Mouse (Mus musculus) CH12.LX (cell line): Measurements from ENCODE around the gene Dhx34. TPM values are rescaled to one million over a fixed set of nuclear protein-coding genes. Genes with fewer than 3 reads are reported as not detected.

ENCODE experiments used
- DNase-seq: peaks from one replicate; pipeline ENCODE4 v3.0.0-alpha.2; 2013; ENCODE audit errors: extremely low read depth
- H3K27ac ChIP-seq: 2 replicates; pipeline ENCODE4 v1.5.1; 2012; ENCODE audit warnings: low read depth, mild to moderate bottlenecking, control low read depth, moderate library complexity; ENCODE audit not compliant: insufficient read depth
- H3K27me3 ChIP-seq: replicated peaks from 2 replicates; pipeline ENCODE3; 2012; ENCODE audit warnings: inconsistent platforms
- H3K36me3 ChIP-seq, 2 experiments: replicated peaks in 1 of 2; 2 replicates each; pipeline versions ENCODE3 to v1.6.1; 2012; ENCODE audit warnings: inconsistent platforms in 1 of 2, low read length in 1 of 2, mild to moderate bottlenecking in 1 of 2, mixed read lengths in 1 of 2, moderate library complexity in 1 of 2; ENCODE audit not compliant: control insufficient read depth in 1 of 2, insufficient read depth in 1 of 2
- H3K4me1 ChIP-seq, 2 experiments: 2 replicates each; pipeline ENCODE4 v1.6.1; 2012; ENCODE audit warnings: inconsistent platforms in 1 of 2, moderate library complexity in 1 of 2; ENCODE audit not compliant: insufficient read depth in 2 of 2, control insufficient read depth in 1 of 2
- H3K4me2 ChIP-seq: 2 replicates; pipeline ENCODE4 v1.6.1; 2012; ENCODE audit warnings: low read depth, mild to moderate bottlenecking, control low read depth; ENCODE audit not compliant: poor library complexity, insufficient read depth, severe bottlenecking
- H3K4me3 ChIP-seq, 3 experiments: fragments of 150-350 bp in 1 of 3; sonication (generic) in 1 of 3; replicated peaks in 1 of 3; 2 replicates each; pipeline versions ENCODE3 to v1.5.1; 2011 to 2012; ENCODE audit warnings: low read depth in 2 of 3, low read length in 2 of 3, mild to moderate bottlenecking in 2 of 3, moderate library complexity in 2 of 3, control low read depth in 1 of 3, improper control_type of control experiment in 1 of 3, inconsistent platforms in 1 of 3, mixed read lengths in 1 of 3; ENCODE audit not compliant: poor library complexity in 1 of 3
- H3K79me2 ChIP-seq: replicated peaks from 2 replicates; pipeline ENCODE4 v1.6.1; 2012; ENCODE audit warnings: mild to moderate bottlenecking, moderate library complexity; ENCODE audit not compliant: control insufficient read depth, poor library complexity, insufficient read depth, severe bottlenecking; ENCODE audit errors: extremely low read depth
- H3K9ac ChIP-seq: 2 replicates; pipeline ENCODE4 v1.6.1; 2012; ENCODE audit warnings: low read depth, mild to moderate bottlenecking, control low read depth, moderate library complexity; ENCODE audit not compliant: insufficient read depth
- H3K9me3 ChIP-seq: replicated peaks from 2 replicates; pipeline ENCODE3; 2012; ENCODE audit warnings: low read length, inconsistent platforms, mixed read lengths
- BHLHE40 ChIP-seq: IDR thresholded peaks from 2 replicates; pipeline ENCODE4 v1.6.1; 2011; ENCODE audit warnings: mild to moderate bottlenecking, low read depth, low read length, improper control_type of control experiment
- CHD1 ChIP-seq: IDR thresholded peaks from 2 replicates; pipeline ENCODE4 v1.6.1; 2012; ENCODE audit warnings: low read depth, low read length, improper control_type of control experiment, inconsistent platforms
- CHD2 ChIP-seq: IDR thresholded peaks from 2 replicates; pipeline ENCODE4 v1.6.1; 2011; ENCODE audit warnings: low read length, improper control_type of control experiment
- ELF1 ChIP-seq: IDR thresholded peaks from 2 replicates; pipeline ENCODE4 v1.6.1; 2014; ENCODE audit warnings: low read depth, mild to moderate bottlenecking, inconsistent platforms, low read length, improper control_type of control experiment
- GABPA ChIP-seq: IDR thresholded peaks from 2 replicates; pipeline ENCODE4 v1.6.1; 2012; ENCODE audit warnings: low read depth, low read length, improper control_type of control experiment, inconsistent platforms; ENCODE audit not compliant: insufficient replicate concordance
- IRF4 ChIP-seq: IDR thresholded peaks from 2 replicates; pipeline ENCODE4 v1.6.1; 2014; ENCODE audit warnings: low read depth, mild to moderate bottlenecking, inconsistent platforms, low read length, improper control_type of control experiment
- JUN ChIP-seq: IDR thresholded peaks from 2 replicates; pipeline ENCODE4 v1.6.1; 2011; ENCODE audit warnings: low read depth, mild to moderate bottlenecking, low read length, improper control_type of control experiment, moderate library complexity; ENCODE audit not compliant: insufficient read depth
- JUND ChIP-seq: conservative IDR thresholded peaks from 2 replicates; pipeline ENCODE4 v1.6.1; 2011; ENCODE audit warnings: low read depth, low read length, improper control_type of control experiment
- MAX ChIP-seq: IDR thresholded peaks from 2 replicates; pipeline ENCODE4 v1.6.1; 2011; ENCODE audit warnings: low read length, improper control_type of control experiment
- MEF2A ChIP-seq: IDR thresholded peaks from 2 replicates; pipeline ENCODE4 v1.6.1; 2014; ENCODE audit warnings: low read depth, mild to moderate bottlenecking, inconsistent platforms, low read length, improper control_type of control experiment, borderline replicate concordance
- MXI1 ChIP-seq: IDR thresholded peaks from 2 replicates; pipeline ENCODE4 v1.6.1; 2011; ENCODE audit warnings: mild to moderate bottlenecking, low read depth, low read length, improper control_type of control experiment
- NRF1 ChIP-seq: IDR thresholded peaks from 2 replicates; pipeline ENCODE4 v1.6.1; 2014; ENCODE audit warnings: low read depth, mild to moderate bottlenecking, inconsistent platforms, low read length, improper control_type of control experiment, moderate library complexity
- RCOR1 ChIP-seq: conservative IDR thresholded peaks from 2 replicates; pipeline ENCODE4 v1.6.1; 2012; ENCODE audit warnings: low read depth, mild to moderate bottlenecking, inconsistent platforms, low read length, improper control_type of control experiment
- SIN3A ChIP-seq: IDR thresholded peaks from 2 replicates; pipeline ENCODE4 v1.6.1; 2012; ENCODE audit warnings: low read length, improper control_type of control experiment, inconsistent platforms
- SMC3 ChIP-seq: IDR thresholded peaks from 2 replicates; pipeline ENCODE4 v1.6.1; 2011; ENCODE audit warnings: low read depth, low read length, improper control_type of control experiment
- USF2 ChIP-seq: conservative IDR thresholded peaks from 2 replicates; pipeline ENCODE4 v1.6.1; 2011; ENCODE audit warnings: low read depth, low read length, improper control_type of control experiment
- ZMIZ1 ChIP-seq: IDR thresholded peaks from 2 replicates; pipeline ENCODE4 v1.6.1; 2012; ENCODE audit warnings: low read depth, mild to moderate bottlenecking, inconsistent platforms, low read length, improper control_type of control experiment
- dilution Hi-C: fragments of 300-500 bp; cut with MboI; formaldehyde crosslinking; loops from 2 replicates; pipeline ENCODE4 v1.14.3; 2020; ENCODE audit warnings: low sequenced_read_pairs; ENCODE audit not compliant: extremely low pct_unique_long_range_greater_than_20kb, extremely low pct_ligation_motif_present
- in situ Hi-C: fragments of 300-500 bp; cut with MboI; formaldehyde crosslinking; loops from 3 replicates; pipeline ENCODE4 v1.14.3; 2019; ENCODE audit warnings: low sequenced_read_pairs, low pct_ligation_motif_present, low pct_unique_long_range_greater_than_20kb, mixed read lengths
- polyA plus RNA-seq: library from polyadenylated mRNA; unstranded; fragments of >175 nt; gene quantifications from 2 replicates; pipeline ENCODE4 v1.2.1, GENCODE M21; 2012; ENCODE audit warnings: low read depth; ENCODE audit not compliant: insufficient read length
- total RNA-seq, 2 experiments: library from RNA; depleted of rRNA; stranded (reverse); fragments of 300-350 nt in 1 of 2; fragments of >200 nt in 1 of 2; gene quantifications; 2 replicates each; pipeline ENCODE4 v1.2.3; 2012 to 2014

The Dhx34 gene
- total and polyA plus RNA-seq, 3 experiments, result 8.8 to 18.0 (median 15.2) TPM

- no peak overlapping the region for H3K9ac ChIP-seq
- dilution Hi-C loops (loop anchor here (25.0 kb wide), 1 partner anchor 199 kb away; the partner anchor contains the start of gene Ehd2), in situ Hi-C loops (no loop called here)
- H3K79me2 ChIP-seq, result no peaks in the 10 kb centered on the region
- H3K36me3 ChIP-seq, result no peaks in the 10 kb centered on the region
- TF ChIP-seq CHD2 (no peak), RCOR1 (no peak), IRF4 (no peak), GABPA (no peak)
- peaks cover 13% of the 10 kb centered on the region for H3K9me3 ChIP-seq
- peaks cover 6 to 13% of the 10 kb centered on the region in 2 experiments for H3K4me1 ChIP-seq
- H3K4me3 ChIP-seq, result no peak overlapping the region
- H3K27ac ChIP-seq, result no peak overlapping the region
- no peak overlapping the region for H3K4me2 ChIP-seq
- no peak for DNase-seq
- peaks cover 24% of the 10 kb centered on the region for H3K27me3 ChIP-seq
Measured at GRCm38 (mm10) chr7:16161302-16161701, 60.5 kb downstream of the Dhx34 start.

- H3K9me3 ChIP-seq, result peaks cover 13% of the 10 kb centered on the region
- no peak overlapping the region for H3K9ac ChIP-seq
- H3K36me3 ChIP-seq, result no peaks in the 10 kb centered on the region
- H3K27me3 ChIP-seq, result peaks cover 24% of the 10 kb centered on the region
- H3K79me2 ChIP-seq, result no peaks in the 10 kb centered on the region
- in situ Hi-C loops, result no loop called here
- no peak overlapping the region for H3K27ac ChIP-seq
- H3K4me1 ChIP-seq, result peaks cover 9 to 18% of the 10 kb centered on the region in 2 experiments
- no peak for TF ChIP-seq MEF2A
- no peak for TF ChIP-seq SIN3A
- TF ChIP-seq NRF1, result no peak
- TF ChIP-seq USF2, result no peak
- H3K4me2 ChIP-seq, result no peak overlapping the region
- peak; percentile 44 for DNase-seq
- no peak overlapping the region for H3K4me3 ChIP-seq
- dilution Hi-C loops, result loop anchor here (25.0 kb wide), 1 partner anchor 198 kb away; the partner anchor contains the start of gene Ehd2
Measured at GRCm38 (mm10) chr7:16160702-16161101, 61.1 kb downstream of the Dhx34 start.

- Histone ChIP-seq H3K4me3 (no peak overlapping the region), H3K27me3 (peaks cover 13% of the 10 kb centered on the region), H3K79me2 (no peaks in the 10 kb centered on the region), H3K9me3 (peaks cover 13% of the 10 kb centered on the region), H3K36me3 (no peaks in the 10 kb centered on the region), H3K4me1 (peaks cover 15 to 31% of the 10 kb centered on the region in 2 experiments), H3K27ac (no peak overlapping the region), H3K4me2 (no peak overlapping the region), H3K9ac (no peak overlapping the region)
- TF ChIP-seq ELF1, result no peak
- no peak for TF ChIP-seq MAX
- no peak for TF ChIP-seq SMC3
- no peak for TF ChIP-seq JUN
- TF ChIP-seq JUND, result no peak
- TF ChIP-seq BHLHE40, result no peak
- no peak for TF ChIP-seq USF2
- TF ChIP-seq CHD2, result no peak
- no peak for TF ChIP-seq CHD1
- no peak for TF ChIP-seq MXI1
- no peak for TF ChIP-seq ZMIZ1
- dilution Hi-C loops (loop anchor here (25.0 kb wide), 1 partner anchor 196 kb away; the partner anchor contains the start of gene Ehd2), in situ Hi-C loops (no loop called here)
- DNase-seq, result no peak
Measured at GRCm38 (mm10) chr7:16158735-16159134, 63.1 kb downstream of the Dhx34 start.
